Mouse (Mus musculus) E14TG2a.4 (cell line): Measurements from ENCODE around the gene Prdx4.
A peak's percentile ranks its signal among the peaks of the same experiment; 100 is the strongest.

ENCODE experiments used
- CTCF ChIP-seq: conservative IDR thresholded peaks from 2 replicates; pipeline ENCODE4 v1.5.1; 2014; ENCODE audit warnings: low read length
- NANOG ChIP-seq: IDR thresholded peaks from 2 replicates; pipeline ENCODE4 v1.6.1; 2014; ENCODE audit warnings: borderline replicate concordance, low read length, mixed read lengths
- POU5F1 ChIP-seq: IDR thresholded peaks from 2 replicates; pipeline ENCODE4 v1.6.1; 2014; ENCODE audit warnings: low read length, borderline replicate concordance

- TF ChIP-seq CTCF (peak; percentile 58), NANOG (no peak), POU5F1 (no peak)
These were observed 22.5 kb downstream of the Prdx4 start for GRCm38 (mm10) chrX:155318005-155318404.
